Mouse (Mus musculus): ENCODE data around the gene Ugt1a1.
"Not testable (repeated sequence)": the region's sequence is repeated elsewhere in the genome, so short reads cannot be mapped to it uniquely, and the experiment has no call there.

DNA sequence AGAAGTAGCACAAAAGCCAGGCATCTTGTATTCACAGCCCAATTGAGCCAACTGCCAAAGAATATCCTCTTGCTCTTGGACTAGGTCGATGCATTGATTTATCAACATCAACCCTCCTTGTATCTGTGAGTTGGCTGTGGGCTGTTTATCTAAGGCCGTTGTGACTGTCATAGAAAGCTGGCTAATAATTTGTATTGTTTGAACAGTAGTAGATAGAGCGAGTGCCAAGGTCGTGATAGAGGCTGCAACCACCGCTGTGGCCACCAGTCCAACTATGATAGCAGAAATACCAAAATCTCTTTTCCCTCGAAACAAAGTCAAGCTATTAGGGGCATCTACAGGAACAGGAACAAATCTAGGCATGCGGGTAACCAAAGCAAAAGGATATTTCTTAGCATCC is 39.6 kb upstream of the Ugt1a1 start:
- not testable (repeated sequence) for TF ChIP-seq EP300, CTCF (IDR thresholded peaks at IDR 0.05; ENCODE audit: low read depth)
